Mouse (Mus musculus) heart, adult 11 months (tissue): Measurements from ENCODE around the gene Polr2e.

ENCODE experiments used
- DNase-seq: peaks from one replicate; pipeline ENCODE4 v3.0.0; 2022

Gene Polr2e

DNA sequence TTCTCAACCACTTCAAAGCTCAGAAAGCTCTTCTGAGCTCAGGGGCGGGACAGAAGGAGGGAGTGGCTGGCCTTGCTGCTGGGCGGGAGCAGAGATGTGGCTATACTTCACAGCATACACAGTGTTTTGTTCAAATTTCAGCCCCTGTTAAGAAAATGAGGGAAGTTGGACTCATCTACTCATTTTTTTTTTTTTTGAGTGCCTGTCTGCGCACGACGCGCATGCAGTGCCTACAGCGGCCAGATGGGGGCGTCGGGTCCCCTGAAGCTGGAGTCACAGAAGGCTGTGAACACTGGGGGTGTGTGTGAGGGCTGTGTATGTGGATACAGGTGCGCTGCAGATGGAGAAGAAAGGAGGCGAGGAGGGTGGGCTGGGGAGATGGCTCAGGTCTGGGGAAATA lies 52.6 kb downstream of the Polr2e start:
- DNase-seq = peak; percentile 98

DNA sequence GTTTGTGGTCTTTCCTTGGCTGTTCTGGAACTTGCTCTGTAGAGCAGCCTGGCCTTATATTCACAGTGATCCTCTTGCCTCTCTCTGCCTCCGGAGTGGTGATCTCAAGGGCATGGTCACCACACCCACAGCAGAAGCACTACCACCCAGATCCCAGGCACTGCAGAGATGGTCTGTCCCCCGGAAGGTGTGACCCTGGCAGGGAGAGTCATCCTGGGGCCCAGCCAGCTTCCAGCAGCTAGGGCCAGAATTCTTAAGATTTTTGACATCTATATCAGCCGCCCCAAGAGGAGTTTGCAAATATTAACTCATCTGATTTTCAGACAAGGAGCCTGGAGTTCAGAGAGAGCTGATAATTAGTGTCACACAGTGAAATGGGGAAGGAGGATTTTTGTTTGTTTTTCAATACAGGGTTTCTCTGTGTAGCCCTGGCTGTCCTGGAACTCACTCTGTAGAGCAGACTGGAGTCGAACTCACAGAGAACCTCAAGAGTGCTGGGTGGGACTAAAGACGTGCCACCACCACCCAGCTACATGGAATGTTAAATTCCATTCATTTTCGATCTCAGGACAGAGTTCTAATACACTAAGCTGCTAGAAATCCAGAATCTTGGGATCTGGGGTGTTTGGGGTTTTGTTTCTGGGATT lies 53.2 kb downstream of the Polr2e start:
- peak; percentile 97 for DNase-seq
